Mouse (Mus musculus): ENCODE measurements at regions not wholly inside any gene's neighbourhood (a gene's known extent, or its start where the extent isn't known, plus 50 kb on each side); places are given as distances from the start of the nearest gene placed in this dataset.

DNA sequence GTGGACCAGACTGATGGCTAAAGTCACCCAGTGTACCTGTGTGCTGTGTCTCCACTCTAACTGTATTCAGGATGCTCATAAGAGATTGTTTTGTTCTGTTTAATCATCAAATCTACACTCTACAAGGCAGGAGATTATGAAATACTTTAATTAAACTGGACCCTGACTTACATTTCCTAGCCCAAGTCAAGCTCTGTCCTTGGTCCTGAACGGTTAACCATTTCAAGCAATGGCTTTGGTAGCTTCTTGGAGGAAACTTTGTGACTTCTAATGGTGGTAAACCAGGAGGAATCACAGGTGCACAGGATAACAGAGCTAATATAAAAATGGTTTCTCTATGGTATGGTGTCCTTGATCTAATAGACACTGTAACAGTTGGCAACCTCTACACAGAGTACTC, 370.4 kb downstream of the Nbas start:
- Histone ChIP-seq H3K27ac (ENCODE audit: control insufficient read depth, low read depth, low read length) (no peak overlapping the region), H3K4me3 (ENCODE audit: control insufficient read depth in 1 of 2, insufficient read depth in 1 of 2, low read depth in 2 of 2, low read length in 2 of 2) (no peak overlapping the region), H3K79me2 (ENCODE audit: control insufficient read depth, insufficient read depth, low read length, poor library complexity) (no peaks in the 10 kb centered on the region), H3K9me3 (replicated peaks; ENCODE audit: insufficient read depth, low read length) (no peaks in the 10 kb centered on the region), H3K9ac (ENCODE audit: control insufficient read depth, low read depth, low read length, poor library complexity, severe bottlenecking) (no peak overlapping the region), H3K4me1 (ENCODE audit: control insufficient read depth in 1 of 2, insufficient read depth in 2 of 2, low read length in 2 of 2) (no peaks in the 10 kb centered on the region), H3K27me3 (ENCODE audit: control insufficient read depth in 1 of 2, insufficient read depth in 2 of 2, low read length in 2 of 2) (no peaks in the 10 kb centered on the region), H3K36me3 (ENCODE audit: control insufficient read depth in 1 of 2, insufficient read depth in 2 of 2, low read length in 2 of 2) (no peaks in the 10 kb centered on the region)
- TF ChIP-seq POLR2A (IDR thresholded peaks at IDR 0.05; ENCODE audit: control insufficient read depth in 1 of 2, insufficient read depth in 1 of 2, low read depth in 1 of 2, low read length in 2 of 2, poor library complexity in 1 of 2): no peak
- no peak for TF ChIP-seq E2F4 (IDR thresholded peaks at IDR 0.05; ENCODE audit: borderline replicate concordance, low read depth, low read length)
- no peak for TF ChIP-seq ZNF384 (IDR thresholded peaks at IDR 0.05; ENCODE audit: low read depth, low read length)
- TF ChIP-seq NELFE (IDR thresholded peaks at IDR 0.05; ENCODE audit: low read depth, low read length): no peak
- no peak for TF ChIP-seq USF1 (IDR thresholded peaks at IDR 0.05; ENCODE audit: low read depth, low read length)
- no peak for TF ChIP-seq ZC3H11A (IDR thresholded peaks at IDR 0.05; ENCODE audit: low read depth, low read length)
- TF ChIP-seq TAL1 (IDR thresholded peaks at IDR 0.05; ENCODE audit: low read length): no peak
- TF ChIP-seq ZMIZ1 (IDR thresholded peaks at IDR 0.05; ENCODE audit: low read depth, low read length): no peak
- TF ChIP-seq MEF2A (IDR thresholded peaks at IDR 0.05; ENCODE audit: extremely low read depth, insufficient replicate concordance, low read depth, low read length, poor library complexity, severe bottlenecking): no peak
- DNase-seq (ENCODE audit: low read depth, low spot score): peak; percentile 65

Measured in MEL (cell line).